Mouse (Mus musculus): ENCODE data around the gene Sumo1.

The Sumo1 gene

GRCm38 (mm10) chr1:59548486-59548885 lies 122.1 kb downstream of the Sumo1 start:
- H3K36me3 ChIP-seq (ENCODE audit: insufficient read depth, low read length): no peaks in the 10 kb centered on the region
- H3K27me3 ChIP-seq (ENCODE audit: insufficient read depth, low read length): peaks cover 26% of the 10 kb centered on the region
- no peak overlapping the region for H3K4me3 ChIP-seq (replicated peaks; ENCODE audit: low read length)
- peaks cover 17% of the 10 kb centered on the region; the same call in 1 of the 2 replicates for H3K4me1 ChIP-seq (replicated peaks; ENCODE audit: low read depth, low read length)
- H3K9me3 ChIP-seq (ENCODE audit: low read length): peaks cover 16% of the 10 kb centered on the region; the same call in 1 of the 2 replicates
- TF ChIP-seq CTCF (conservative IDR thresholded peaks at IDR 0.05; ENCODE audit: low read length): no peak
- TF ChIP-seq POU5F1 (IDR thresholded peaks at IDR 0.05; ENCODE audit: borderline replicate concordance, low read length): no peak
- TF ChIP-seq NANOG (IDR thresholded peaks at IDR 0.05; ENCODE audit: borderline replicate concordance, low read length): no peak

GRCm38 (mm10) chr1:59543911-59544310 lies 126.7 kb downstream of the Sumo1 start:
- Histone ChIP-seq H3K4me1 (replicated peaks; ENCODE audit: low read depth, low read length) (peaks cover 32% of the 10 kb centered on the region), H3K27me3 (ENCODE audit: insufficient read depth, low read length) (peaks cover 13% of the 10 kb centered on the region), H3K36me3 (ENCODE audit: insufficient read depth, low read length) (no peaks in the 10 kb centered on the region), H3K4me3 (replicated peaks; ENCODE audit: low read length) (no peak overlapping the region), H3K9me3 (ENCODE audit: low read length) (peaks cover 16% of the 10 kb centered on the region; the same call in 1 of the 2 replicates)
- TF ChIP-seq CTCF (conservative IDR thresholded peaks at IDR 0.05; ENCODE audit: low read length) (no peak), NANOG (IDR thresholded peaks at IDR 0.05; ENCODE audit: borderline replicate concordance, low read length) (no peak), POU5F1 (IDR thresholded peaks at IDR 0.05; ENCODE audit: borderline replicate concordance, low read length) (no peak)

GRCm38 (mm10) chr1:59542231-59542630 lies 128.4 kb downstream of the Sumo1 start:
- Histone ChIP-seq H3K27me3 (ENCODE audit: insufficient read depth, low read length) (peaks cover 5% of the 10 kb centered on the region), H3K4me3 (replicated peaks; ENCODE audit: low read length) (no peak overlapping the region), H3K36me3 (ENCODE audit: insufficient read depth, low read length) (no peaks in the 10 kb centered on the region), H3K9me3 (ENCODE audit: low read length) (no peaks in the 10 kb centered on the region), H3K4me1 (replicated peaks; ENCODE audit: low read depth, low read length) (peaks cover 30% of the 10 kb centered on the region)
- TF ChIP-seq CTCF (conservative IDR thresholded peaks at IDR 0.05; ENCODE audit: low read length): no peak
- TF ChIP-seq POU5F1 (IDR thresholded peaks at IDR 0.05; ENCODE audit: borderline replicate concordance, low read length): no peak
- TF ChIP-seq NANOG (IDR thresholded peaks at IDR 0.05; ENCODE audit: borderline replicate concordance, low read length): no peak

GRCm38 (mm10) chr1:59541271-59542020 lies 129.2 kb downstream of the Sumo1 start:
- peaks cover 3% of the 10 kb centered on the region for H3K27me3 ChIP-seq (ENCODE audit: insufficient read depth, low read length)
- H3K4me1 ChIP-seq (replicated peaks; ENCODE audit: low read depth, low read length): peaks cover 30% of the 10 kb centered on the region
- H3K9me3 ChIP-seq (ENCODE audit: low read length): no peaks in the 10 kb centered on the region
- no peak for TF ChIP-seq NANOG (IDR thresholded peaks at IDR 0.05; ENCODE audit: borderline replicate concordance, low read length)
- no peak for TF ChIP-seq CTCF (conservative IDR thresholded peaks at IDR 0.05; ENCODE audit: low read length)
- no peak for TF ChIP-seq POU5F1 (IDR thresholded peaks at IDR 0.05; ENCODE audit: borderline replicate concordance, low read length)
- H3K36me3 ChIP-seq (ENCODE audit: insufficient read depth, low read length): no peaks in the 10 kb centered on the region
- peak overlapping the region; percentile 27; the same call in 1 of the 2 replicates for H3K4me3 ChIP-seq (replicated peaks; ENCODE audit: low read length)

- Histone ChIP-seq H3K4me1 (replicated peaks; ENCODE audit: low read depth, low read length) (peaks cover 30% of the 10 kb centered on the region), H3K9me3 (ENCODE audit: low read length) (no peaks in the 10 kb centered on the region), H3K4me3 (replicated peaks; ENCODE audit: low read length) (peak overlapping the region; percentile 27; the same call in 1 of the 2 replicates), H3K36me3 (ENCODE audit: insufficient read depth, low read length) (no peaks in the 10 kb centered on the region), H3K27me3 (ENCODE audit: insufficient read depth, low read length) (no peaks in the 10 kb centered on the region)
- no peak for TF ChIP-seq CTCF (conservative IDR thresholded peaks at IDR 0.05; ENCODE audit: low read length)
- TF ChIP-seq NANOG (IDR thresholded peaks at IDR 0.05; ENCODE audit: borderline replicate concordance, low read length): no peak
- TF ChIP-seq POU5F1 (IDR thresholded peaks at IDR 0.05; ENCODE audit: borderline replicate concordance, low read length): no peak
Observed at GRCm38 (mm10) chr1:59540537-59541148, 130.0 kb downstream of the Sumo1 start.

GRCm38 (mm10) chr1:59538381-59538780 lies 132.3 kb downstream of the Sumo1 start:
- H3K36me3 ChIP-seq (ENCODE audit: insufficient read depth, low read length): no peaks in the 10 kb centered on the region
- peaks cover 32% of the 10 kb centered on the region for H3K4me1 ChIP-seq (replicated peaks; ENCODE audit: low read depth, low read length)
- H3K9me3 ChIP-seq (ENCODE audit: low read length): no peaks in the 10 kb centered on the region
- no peaks in the 10 kb centered on the region for H3K27me3 ChIP-seq (ENCODE audit: insufficient read depth, low read length)
- H3K4me3 ChIP-seq (replicated peaks; ENCODE audit: low read length): no peak overlapping the region
- TF ChIP-seq CTCF (conservative IDR thresholded peaks at IDR 0.05; ENCODE audit: low read length) (no peak), POU5F1 (IDR thresholded peaks at IDR 0.05; ENCODE audit: borderline replicate concordance, low read length) (no peak), NANOG (IDR thresholded peaks at IDR 0.05; ENCODE audit: borderline replicate concordance, low read length) (no peak)

Measured in E14TG2a.4 (cell line).